Mouse (Mus musculus) intestine, embryonic 15.5 days (tissue): Measurements from ENCODE around the gene Tcaf3. TPM values are rescaled to one million over a fixed set of nuclear protein-coding genes. Genes with fewer than 3 reads are reported as not detected.

ENCODE experiments used
- ATAC-seq: fragments of 200-750 bp; cut with Nextera tagmentation; 2 replicates; pipeline ENCODE4 v1.8.0; 2017; ENCODE audit warnings: moderate TSS enrichment, moderate library complexity
- H3K27ac ChIP-seq: fragments of 300-500 bp; sonication (generic); 2 replicates; pipeline ENCODE4 v1.5.1; 2015; ENCODE audit warnings: mild to moderate bottlenecking, inconsistent platforms
- H3K27me3 ChIP-seq: fragments of 300-500 bp; sonication (generic); replicated peaks from 2 replicates; pipeline ENCODE4 v1.6.1; 2015; ENCODE audit warnings: inconsistent platforms
- H3K36me3 ChIP-seq: fragments of 300-500 bp; sonication (generic); 2 replicates; pipeline ENCODE4 v1.6.1; 2015; ENCODE audit warnings: inconsistent platforms
- H3K4me1 ChIP-seq: fragments of 300-500 bp; sonication (generic); replicated peaks from 2 replicates; pipeline ENCODE4 v1.6.1; 2015; ENCODE audit warnings: inconsistent platforms
- H3K4me2 ChIP-seq: fragments of 300-500 bp; sonication (generic); replicated peaks from 2 replicates; pipeline ENCODE4 v1.6.1; 2015; ENCODE audit warnings: mild to moderate bottlenecking, inconsistent platforms
- H3K4me3 ChIP-seq: fragments of 300-500 bp; sonication (generic); replicated peaks from 2 replicates; pipeline ENCODE4 v1.5.1; 2015; ENCODE audit warnings: inconsistent platforms
- H3K9ac ChIP-seq: fragments of 300-500 bp; sonication (generic); 2 replicates; pipeline ENCODE4 v1.6.1; 2015; ENCODE audit warnings: inconsistent platforms
- H3K9me3 ChIP-seq: fragments of 300-500 bp; sonication (generic); 2 replicates; pipeline ENCODE4 v1.6.1; 2016; ENCODE audit warnings: inconsistent platforms
- WGBS: fragments of 180-500 bp; shearing (Covaris S2); methylation state at CpG from one replicate; pipeline ENCODE4 v1.1.7; 2015; 5-methylcytosine and 5-hydroxymethylcytosine counted together
- polyA plus RNA-seq: library from polyadenylated mRNA; unstranded; fragments of >200 nt; fragmentation: Nextera tagmentation; extraction: Ambion mirVana; gene quantifications from 2 replicates; pipeline ENCODE4 v1.2.1, GENCODE M21; 2015

Gene Tcaf3
- polyA plus RNA-seq, 1 experiment from 2014 or later, result not detected

GRCm38 (mm10) chr6:42577433-42577832 lies 20.1 kb downstream of the Tcaf3 start:
- H3K4me2 ChIP-seq, result no peak overlapping the region
- no peak overlapping the region for H3K9ac ChIP-seq
- no peak overlapping the region for H3K27ac ChIP-seq
- H3K4me3 ChIP-seq, result no peak overlapping the region
- ATAC-seq, result no peak
- no peaks in the 10 kb centered on the region for H3K9me3 ChIP-seq
- WGBS, result 100% methylated on average over 2 of the region's 2 CpGs
- no peaks in the 10 kb centered on the region for H3K27me3 ChIP-seq
- H3K36me3 ChIP-seq, result no peaks in the 10 kb centered on the region
- H3K4me1 ChIP-seq, result no peaks in the 10 kb centered on the region

GRCm38 (mm10) chr6:42568205-42568604 lies 29.3 kb downstream of the Tcaf3 start:
- 83% methylated on average over 2 of the region's 2 CpGs for WGBS
- Histone ChIP-seq H3K4me2 (no peak overlapping the region), H3K4me1 (no peaks in the 10 kb centered on the region), H3K36me3 (no peaks in the 10 kb centered on the region), H3K27me3 (no peaks in the 10 kb centered on the region), H3K27ac (no peak overlapping the region), H3K9me3 (no peaks in the 10 kb centered on the region), H3K9ac (no peak overlapping the region), H3K4me3 (no peak overlapping the region)
- no peak for ATAC-seq

GRCm38 (mm10) chr6:42566076-42566598 lies 31.4 kb downstream of the Tcaf3 start:
- 64% methylated on average over 2 of the region's 2 CpGs for WGBS
- Histone ChIP-seq H3K9ac (no peak overlapping the region), H3K4me1 (no peaks in the 10 kb centered on the region), H3K9me3 (no peaks in the 10 kb centered on the region), H3K36me3 (no peaks in the 10 kb centered on the region), H3K27ac (no peak overlapping the region), H3K27me3 (no peaks in the 10 kb centered on the region), H3K4me3 (no peak overlapping the region), H3K4me2 (no peak overlapping the region)
- ATAC-seq, result no peak

- WGBS, result 41% methylated on average over 2 of the region's 2 CpGs
- no peaks in the 10 kb centered on the region for H3K36me3 ChIP-seq
- H3K4me3 ChIP-seq, result no peak overlapping the region
- H3K27me3 ChIP-seq, result no peaks in the 10 kb centered on the region
- no peak for ATAC-seq
- no peaks in the 10 kb centered on the region for H3K4me1 ChIP-seq
- H3K4me2 ChIP-seq, result no peak overlapping the region
- H3K9ac ChIP-seq, result no peak overlapping the region
- no peak overlapping the region for H3K27ac ChIP-seq
- H3K9me3 ChIP-seq, result no peaks in the 10 kb centered on the region
These were observed 35.2 kb downstream of the Tcaf3 start for GRCm38 (mm10) chr6:42562280-42562679.

GRCm38 (mm10) chr6:42560885-42561284 lies 36.6 kb downstream of the Tcaf3 start:
- Histone ChIP-seq H3K4me1 (no peaks in the 10 kb centered on the region), H3K9ac (no peak overlapping the region)
- ATAC-seq, result peak; percentile 59; the same call in 1 of the 2 replicates

GRCm38 (mm10) chr6:42558641-42559040 lies 38.9 kb downstream of the Tcaf3 start:
- H3K4me1 ChIP-seq, result no peaks in the 10 kb centered on the region
- no peak overlapping the region for H3K4me2 ChIP-seq
- H3K9me3 ChIP-seq, result no peaks in the 10 kb centered on the region
- no peak overlapping the region for H3K27ac ChIP-seq
- no peak overlapping the region for H3K9ac ChIP-seq
- 96% methylated on average over 14 of the region's 14 CpGs for WGBS
- no peak overlapping the region for H3K4me3 ChIP-seq
- ATAC-seq, result no peak
- H3K27me3 ChIP-seq, result no peaks in the 10 kb centered on the region
- no peaks in the 10 kb centered on the region for H3K36me3 ChIP-seq

More at GRCm38 (mm10) chr6:42560885-42561284, 36.6 kb downstream of the Tcaf3 start:
- H3K27me3 ChIP-seq, result no peaks in the 10 kb centered on the region
- H3K4me2 ChIP-seq, result no peak overlapping the region
- H3K4me3 ChIP-seq, result no peak overlapping the region
- no peaks in the 10 kb centered on the region for H3K9me3 ChIP-seq
- no peaks in the 10 kb centered on the region for H3K36me3 ChIP-seq
- 32% methylated on average over 5 of the region's 5 CpGs for WGBS
- H3K27ac ChIP-seq, result no peak overlapping the region

- no peak within 1 kb of the TSS for H3K4me3 ChIP-seq
- 87% methylated on average over 4 of the region's 4 CpGs for WGBS
- no peaks in the 10 kb centered on the region for H3K36me3 ChIP-seq
- H3K4me1 ChIP-seq, result no peaks in the 10 kb centered on the region
- H3K9me3 ChIP-seq, result no peaks in the 10 kb centered on the region
- no peak within 1 kb of the TSS for H3K27ac ChIP-seq
- H3K27me3 ChIP-seq, result no peaks in the 10 kb centered on the region
- H3K9ac ChIP-seq, result no peak within 1 kb of the TSS
- no peak for ATAC-seq
- no peak within 1 kb of the TSS for H3K4me2 ChIP-seq
These were observed 50.0 kb downstream of the Tcaf3 start, which contains the start of gene Olfr455 for GRCm38 (mm10) chr6:42547461-42547860. TSS of gene Olfr455 (minus strand) at chr6:42547587.

GRCm38 (mm10) chr6:42546180-42546579 lies 51.3 kb downstream of the Tcaf3 start:
- Histone ChIP-seq H3K4me2 (no peak overlapping the region), H3K4me1 (no peaks in the 10 kb centered on the region), H3K27me3 (no peaks in the 10 kb centered on the region), H3K4me3 (no peak overlapping the region), H3K9ac (no peak overlapping the region), H3K36me3 (no peaks in the 10 kb centered on the region), H3K27ac (no peak overlapping the region), H3K9me3 (no peaks in the 10 kb centered on the region)
- WGBS, result 41% methylated on average over 2 of the region's 2 CpGs
- ATAC-seq, result no peak

- H3K9ac ChIP-seq, result no peak overlapping the region
- ATAC-seq, result no peak
- no peaks in the 10 kb centered on the region for H3K27me3 ChIP-seq
- H3K4me1 ChIP-seq, result no peaks in the 10 kb centered on the region
- WGBS, result 35% methylated on average over 2 of the region's 2 CpGs
- no peak overlapping the region for H3K4me3 ChIP-seq
- no peaks in the 10 kb centered on the region for H3K36me3 ChIP-seq
- no peak overlapping the region for H3K27ac ChIP-seq
- no peak overlapping the region for H3K4me2 ChIP-seq
- no peaks in the 10 kb centered on the region for H3K9me3 ChIP-seq
These were observed 52.0 kb downstream of the Tcaf3 start for GRCm38 (mm10) chr6:42545451-42545885.

- Histone ChIP-seq H3K27ac (no peak overlapping the region), H3K4me2 (no peak overlapping the region), H3K36me3 (no peaks in the 10 kb centered on the region), H3K27me3 (no peaks in the 10 kb centered on the region), H3K4me1 (no peaks in the 10 kb centered on the region), H3K4me3 (no peak overlapping the region), H3K9ac (no peak overlapping the region), H3K9me3 (no peaks in the 10 kb centered on the region)
- 23% methylated on average over 1 of the region's 1 CpGs for whole genome bisulfite sequencing
- ATAC-seq, result no peak
These were observed 52.6 kb downstream of the Tcaf3 start for GRCm38 (mm10) chr6:42544846-42545245.

- H3K36me3 ChIP-seq, result no peaks in the 10 kb centered on the region
- H3K9ac ChIP-seq, result no peak overlapping the region
- no peak for ATAC-seq
- whole genome bisulfite sequencing, result 51% methylated on average over 4 of the region's 4 CpGs
- H3K9me3 ChIP-seq, result no peaks in the 10 kb centered on the region
- no peak overlapping the region for H3K4me2 ChIP-seq
- H3K4me3 ChIP-seq, result no peak overlapping the region
- no peak overlapping the region for H3K27ac ChIP-seq
- no peaks in the 10 kb centered on the region for H3K4me1 ChIP-seq
- H3K27me3 ChIP-seq, result no peaks in the 10 kb centered on the region
These were observed 55.2 kb downstream of the Tcaf3 start for GRCm38 (mm10) chr6:42542036-42543031.

GRCm38 (mm10) chr6:42540681-42541080 lies 56.8 kb downstream of the Tcaf3 start:
- no peaks in the 10 kb centered on the region for H3K27me3 ChIP-seq
- H3K4me3 ChIP-seq, result no peak overlapping the region
- H3K4me1 ChIP-seq, result no peaks in the 10 kb centered on the region
- H3K4me2 ChIP-seq, result no peak overlapping the region
- WGBS, result 94% methylated on average over 1 of the region's 1 CpGs
- no peaks in the 10 kb centered on the region for H3K36me3 ChIP-seq
- H3K9me3 ChIP-seq, result no peaks in the 10 kb centered on the region
- H3K27ac ChIP-seq, result no peak overlapping the region
- no peak overlapping the region for H3K9ac ChIP-seq
- ATAC-seq, result no peak
